Mouse (Mus musculus) hindbrain, embryonic 14.5 days (tissue): ENCODE results near the gene Eif3c. TPM values are rescaled to one million over a fixed set of nuclear protein-coding genes. Genes with fewer than 3 reads are reported as not detected.

ENCODE experiments used
- ATAC-seq: fragments of 200-750 bp; cut with Nextera tagmentation; 2 replicates; pipeline ENCODE4 v1.8.0; 2017; ENCODE audit warnings: moderate number of reproducible peaks, mild to moderate bottlenecking, moderate TSS enrichment, moderate library complexity; ENCODE audit not compliant: low FRiP score
- DNase-seq: peaks from one replicate; pipeline ENCODE4 v3.0.0-alpha.2; 2015; ENCODE audit warnings: low spot score
- H3K27ac ChIP-seq: fragments of 300-500 bp; sonication (generic); 2 replicates; pipeline ENCODE4 v1.5.1; 2014; ENCODE audit warnings: mild to moderate bottlenecking, moderate library complexity
- H3K27me3 ChIP-seq: fragments of 300-500 bp; sonication (generic); 2 replicates; pipeline ENCODE4 v1.6.1; 2014; ENCODE audit warnings: mild to moderate bottlenecking, low read length, mixed read lengths; ENCODE audit not compliant: control insufficient read depth, insufficient read depth
- H3K36me3 ChIP-seq: fragments of 300-500 bp; sonication (generic); replicated peaks from 2 replicates; pipeline ENCODE4 v1.6.1; 2014; ENCODE audit not compliant: control insufficient read depth, insufficient read depth
- H3K4me1 ChIP-seq: fragments of 300-500 bp; sonication (generic); replicated peaks from 2 replicates; pipeline ENCODE4 v1.6.1; 2014; ENCODE audit warnings: antibody characterized with exemption, low read length, mixed read lengths; ENCODE audit not compliant: control insufficient read depth, insufficient read depth
- H3K4me2 ChIP-seq: fragments of 300-500 bp; sonication (generic); replicated peaks from 2 replicates; pipeline ENCODE4 v1.6.1; 2014; ENCODE audit warnings: mild to moderate bottlenecking, moderate library complexity
- H3K4me3 ChIP-seq: fragments of 300-500 bp; sonication (generic); replicated peaks from 2 replicates; pipeline ENCODE4 v1.5.1; 2014; ENCODE audit warnings: mild to moderate bottlenecking, low read length
- H3K9ac ChIP-seq: fragments of 300-500 bp; sonication (generic); 2 replicates; pipeline ENCODE4 v1.6.1; 2014
- H3K9me3 ChIP-seq: fragments of 300-500 bp; sonication (generic); 2 replicates; pipeline ENCODE4 v1.6.1; 2016; ENCODE audit warnings: low read length; ENCODE audit not compliant: control insufficient read depth
- WGBS: fragments of 180-500 bp; shearing (Covaris S2); extraction: QIAGEN DNeasy Blood & Tissue Kit; methylation state at CpG from one replicate; pipeline ENCODE4 v1.1.7; 2014; 5-methylcytosine and 5-hydroxymethylcytosine counted together
- polyA plus RNA-seq: library from polyadenylated mRNA; unstranded; fragments of >200 nt; fragmentation: Nextera tagmentation; extraction: Ambion mirVana; gene quantifications from 2 replicates; pipeline ENCODE4 v1.2.1, GENCODE M21; 2014

The Eif3c gene
- polyA plus RNA-seq, 1 experiment from 2014 or later = 165 TPM

GRCm38 (mm10) chr7:126594862-126595561 lies 28.8 kb upstream of the Eif3c start, which contains the start of gene Il27:
Gene Il27 (minus strand): TSS chr7:126594941.
- Histone ChIP-seq H3K4me1 (no peaks in the 10 kb centered on the region), H3K9me3 (no peaks in the 10 kb centered on the region), H3K27me3 (peaks cover 3% of the 10 kb centered on the region; the same call in 1 of the 2 replicates), H3K36me3 (no peaks in the 10 kb centered on the region), H3K9ac (no peak within 1 kb of the TSS), H3K4me2 (no peak within 1 kb of the TSS), H3K4me3 (no peak within 1 kb of the TSS), H3K27ac (no peak within 1 kb of the TSS)
- DNase-seq (no peak), ATAC-seq (no peak)
- 89% methylated on average over 11 of the region's 11 CpGs for WGBS

- no peak overlapping the region for H3K27ac ChIP-seq
- no peaks in the 10 kb centered on the region for H3K9me3 ChIP-seq
- WGBS = 5% methylated on average over 16 of the region's 16 CpGs
- peak overlapping the region; percentile 22; the same call in 1 of the 2 replicates for H3K4me2 ChIP-seq
- H3K27me3 ChIP-seq = peaks cover 6% of the 10 kb centered on the region; the same call in 1 of the 2 replicates
- ATAC-seq (no peak), DNase-seq (peak; percentile 53)
- 0 out of 2 replicates have a peak, but pooled peaks cover 5% of the 10 kb centered on the region for H3K4me1 ChIP-seq
- H3K4me3 ChIP-seq = no peak overlapping the region
- H3K36me3 ChIP-seq = no peaks in the 10 kb centered on the region
- peak overlapping the region; percentile 21 for H3K9ac ChIP-seq
These were observed 21.6 kb upstream of the Eif3c start for GRCm38 (mm10) chr7:126587779-126588178.

- H3K27me3 ChIP-seq = peaks cover 6% of the 10 kb centered on the region; the same call in 1 of the 2 replicates
- 0 out of 2 replicates have a peak overlapping the region, but pooled peaks have one; percentile 21 for H3K9ac ChIP-seq
- H3K4me2 ChIP-seq = no peak overlapping the region
- DNase-seq (no peak), ATAC-seq (no peak)
- 65% methylated on average over 8 of the region's 8 CpGs for WGBS
- H3K4me3 ChIP-seq = no peak overlapping the region
- no peaks in the 10 kb centered on the region for H3K36me3 ChIP-seq
- peaks cover 14% of the 10 kb centered on the region; the same call in 1 of the 2 replicates for H3K4me1 ChIP-seq
- H3K27ac ChIP-seq = no peak overlapping the region
- H3K9me3 ChIP-seq = no peaks in the 10 kb centered on the region
These were observed 20.6 kb upstream of the Eif3c start for GRCm38 (mm10) chr7:126586839-126587238.

- Histone ChIP-seq H3K9me3 (no peaks in the 10 kb centered on the region), H3K27ac (no peak within 1 kb of the TSS), H3K4me2 (no peak within 1 kb of the TSS), H3K36me3 (no peaks in the 10 kb centered on the region), H3K4me1 (peaks cover 15% of the 10 kb centered on the region; the same call in 1 of the 2 replicates), H3K4me3 (no peak within 1 kb of the TSS), H3K27me3 (peaks cover 6% of the 10 kb centered on the region; the same call in 1 of the 2 replicates), H3K9ac (no peak within 1 kb of the TSS)
- no peak for ATAC-seq
- WGBS = 80% methylated on average over 6 of the region's 6 CpGs
- no peak for DNase-seq
These were observed 19.5 kb upstream of the Eif3c start, which contains the start of gene Cln3 for GRCm38 (mm10) chr7:126585717-126586116. Gene Cln3 (minus strand): TSS chr7:126585817.

- DNase-seq (no peak), ATAC-seq (no peak)
- H3K9ac ChIP-seq = peak within 1 kb of the TSS; percentile 53; the same call in 1 of the 2 replicates
- H3K4me3 ChIP-seq = peak within 1 kb of the TSS; percentile 50
- peak within 1 kb of the TSS; percentile 89 for H3K4me2 ChIP-seq
- no peaks in the 10 kb centered on the region for H3K36me3 ChIP-seq
- H3K9me3 ChIP-seq = no peaks in the 10 kb centered on the region
- H3K4me1 ChIP-seq = peaks cover 15% of the 10 kb centered on the region; the same call in 1 of the 2 replicates
- peak within 1 kb of the TSS; percentile 85; the same call in 1 of the 2 replicates for H3K27ac ChIP-seq
- 79% methylated on average over 8 of the region's 8 CpGs for WGBS
- H3K27me3 ChIP-seq = peaks cover 6% of the 10 kb centered on the region; the same call in 1 of the 2 replicates
These were observed 18.3 kb upstream of the Eif3c start, which contains the start of gene Apobr for GRCm38 (mm10) chr7:126584506-126584977. Gene Apobr (plus strand): TSS chr7:126584942.

- WGBS = 61% methylated on average over 6 of the region's 6 CpGs
- ATAC-seq = no peak
- peak overlapping the region; percentile 50 for H3K4me3 ChIP-seq
- peak overlapping the region; percentile 53; the same call in 1 of the 2 replicates for H3K9ac ChIP-seq
- no peak for DNase-seq
- H3K36me3 ChIP-seq = 0 out of 2 replicates have a peak, but pooled peaks cover 3% of the 10 kb centered on the region
- H3K27me3 ChIP-seq = peaks cover 6% of the 10 kb centered on the region; the same call in 1 of the 2 replicates
- no peaks in the 10 kb centered on the region for H3K9me3 ChIP-seq
- H3K27ac ChIP-seq = peak overlapping the region; percentile 85
- peaks cover 15% of the 10 kb centered on the region; the same call in 1 of the 2 replicates for H3K4me1 ChIP-seq
- H3K4me2 ChIP-seq = peak overlapping the region; percentile 89
These were observed 17.6 kb upstream of the Eif3c start for GRCm38 (mm10) chr7:126583761-126584160.

GRCm38 (mm10) chr7:126583251-126583709 lies 17.1 kb upstream of the Eif3c start:
- ATAC-seq = peak; percentile 92
- H3K4me1 ChIP-seq = peaks cover 15% of the 10 kb centered on the region; the same call in 1 of the 2 replicates

GRCm38 (mm10) chr7:126582759-126583158 lies 16.5 kb upstream of the Eif3c start:
- 0 out of 2 replicates have a peak, but pooled peaks cover 6% of the 10 kb centered on the region for H3K36me3 ChIP-seq
- no peaks in the 10 kb centered on the region for H3K9me3 ChIP-seq
- peak overlapping the region; percentile 85; the same call in 1 of the 2 replicates for H3K27ac ChIP-seq
- H3K4me3 ChIP-seq = peak overlapping the region; percentile 50
- peak overlapping the region; percentile 89 for H3K4me2 ChIP-seq
- peak overlapping the region; percentile 53 for H3K9ac ChIP-seq
- no peak for DNase-seq
- H3K27me3 ChIP-seq = peaks cover 6% of the 10 kb centered on the region; the same call in 1 of the 2 replicates
- H3K4me1 ChIP-seq = peaks cover 15% of the 10 kb centered on the region; the same call in 1 of the 2 replicates
- peak; percentile 38 for ATAC-seq
- WGBS = 1% methylated on average over 20 of the region's 20 CpGs

More at GRCm38 (mm10) chr7:126583251-126583709, 17.1 kb upstream of the Eif3c start:
- Histone ChIP-seq H3K9ac (peak overlapping the region; percentile 53), H3K27ac (peak overlapping the region; percentile 85), H3K27me3 (peaks cover 6% of the 10 kb centered on the region; the same call in 1 of the 2 replicates), H3K4me3 (peak overlapping the region; percentile 50), H3K9me3 (no peaks in the 10 kb centered on the region), H3K36me3 (0 out of 2 replicates have a peak, but pooled peaks cover 4% of the 10 kb centered on the region), H3K4me2 (peak overlapping the region; percentile 89)
- WGBS = under 1% methylated on average over 22 of the region's 22 CpGs
- DNase-seq = peak; percentile 88

GRCm38 (mm10) chr7:126581661-126582060 lies 15.4 kb upstream of the Eif3c start:
- H3K27me3 ChIP-seq = peaks cover 6% of the 10 kb centered on the region; the same call in 1 of the 2 replicates
- DNase-seq (no peak), ATAC-seq (no peak)
- H3K4me2 ChIP-seq = peak overlapping the region; percentile 89
- 90% methylated on average over 6 of the region's 6 CpGs for WGBS
- H3K4me1 ChIP-seq = peaks cover 15% of the 10 kb centered on the region; the same call in 1 of the 2 replicates
- no peak overlapping the region for H3K27ac ChIP-seq
- peaks cover 15% of the 10 kb centered on the region; the same call in 1 of the 2 replicates for H3K36me3 ChIP-seq
- no peak overlapping the region for H3K9ac ChIP-seq
- no peaks in the 10 kb centered on the region for H3K9me3 ChIP-seq
- H3K4me3 ChIP-seq = no peak overlapping the region
